Mouse (Mus musculus): ENCODE data around the gene Fam120a. TPM values are rescaled to one million over a fixed set of nuclear protein-coding genes. Genes with fewer than 3 reads are reported as not detected.

Fam120a gene
- polyA plus RNA-seq, 1 experiment = 76.9 TPM

- Histone ChIP-seq H3K4me2 (ENCODE audit: low read depth) (no peak overlapping the region), H3K36me3 (ENCODE audit: control insufficient read depth, insufficient read depth) (no peaks in the 10 kb centered on the region), H3K79me2 (ENCODE audit: control insufficient read depth, insufficient read depth) (peaks cover 93% of the 10 kb centered on the region), H3K27me3 (ENCODE audit: control insufficient read depth, insufficient read depth, insufficient read length) (no peaks in the 10 kb centered on the region), H3K4me3 (no peak overlapping the region), H3ac (ENCODE audit: control insufficient read depth, insufficient read length) (no peak overlapping the region)
- TF ChIP-seq REST (IDR thresholded peaks at IDR 0.05; ENCODE audit: insufficient read depth, insufficient read length) (no peak), MYOG (IDR thresholded peaks at IDR 0.05; ENCODE audit: control insufficient read depth in 1 of 3, insufficient read depth in 1 of 3, insufficient read length in 2 of 3, low read depth in 2 of 3) (no peak), MYOD1 (IDR thresholded peaks at IDR 0.05; ENCODE audit: control insufficient read depth in 1 of 3, insufficient read length in 2 of 3, low read depth in 2 of 3) (no peak), POLR2AphosphoS2 (IDR thresholded peaks at IDR 0.05; ENCODE audit: insufficient read length, low read depth) (no peak), CEBPB (IDR thresholded peaks at IDR 0.05; ENCODE audit: insufficient read depth, poor library complexity, severe bottlenecking) (no peak), E2F4 (IDR thresholded peaks at IDR 0.05; ENCODE audit: insufficient read depth) (no peak), TCF3 (IDR thresholded peaks at IDR 0.05; ENCODE audit: insufficient read length, low read depth) (no peak), USF1 (IDR thresholded peaks at IDR 0.05; ENCODE audit: low read depth) (no peak), TCF12 (IDR thresholded peaks at IDR 0.05; ENCODE audit: insufficient read depth, poor library complexity, severe bottlenecking) (no peak), POLR2A (IDR thresholded peaks at IDR 0.05; ENCODE audit: insufficient read length, low read depth) (no peak), SRF (IDR thresholded peaks at IDR 0.05; ENCODE audit: control insufficient read depth, insufficient read length, low read depth) (no peak), MAX (IDR thresholded peaks at IDR 0.05; ENCODE audit: low read depth) (no peak)
Observed at GRCm38 (mm10) chr13:48861913-48862312, 105.9 kb downstream of the Fam120a start.

DNA sequence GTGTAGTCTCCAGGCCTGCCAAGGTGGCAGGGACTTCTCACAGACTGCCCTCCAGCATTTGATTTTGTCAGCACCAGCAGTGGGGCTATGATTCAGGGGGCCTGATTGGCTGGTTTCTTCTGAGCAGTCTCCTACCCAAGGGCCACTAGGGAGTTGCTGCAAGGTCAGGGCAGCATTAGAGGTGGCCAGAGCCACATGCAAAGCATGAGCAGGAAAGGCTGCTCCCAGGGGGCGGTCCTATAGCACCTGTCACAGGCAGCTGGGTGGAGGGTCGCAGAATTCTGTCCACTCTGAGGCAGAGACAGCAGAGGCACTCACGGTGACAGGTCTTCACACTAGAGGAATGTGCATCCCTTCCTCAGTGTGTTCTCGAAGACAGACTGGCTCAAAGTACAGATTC lies 109.0 kb downstream of the Fam120a start:
- H3K36me3 ChIP-seq (ENCODE audit: control insufficient read depth, insufficient read depth) = no peaks in the 10 kb centered on the region
- H3K27me3 ChIP-seq (ENCODE audit: control insufficient read depth, insufficient read depth, insufficient read length) = no peaks in the 10 kb centered on the region
- TF ChIP-seq MYOG (IDR thresholded peaks at IDR 0.05; ENCODE audit: control insufficient read depth in 1 of 3, insufficient read depth in 1 of 3, insufficient read length in 2 of 3, low read depth in 2 of 3) (peak in 2 of 3 experiments; percentile 43 to 73), E2F4 (IDR thresholded peaks at IDR 0.05; ENCODE audit: insufficient read depth) (no peak), MYOD1 (IDR thresholded peaks at IDR 0.05; ENCODE audit: control insufficient read depth in 1 of 3, insufficient read length in 2 of 3, low read depth in 2 of 3) (peak in 2 of 3 experiments; percentile 46 to 54), REST (IDR thresholded peaks at IDR 0.05; ENCODE audit: insufficient read depth, insufficient read length) (no peak)

GRCm38 (mm10) chr13:48858054-48858453 lies 109.8 kb downstream of the Fam120a start:
- Histone ChIP-seq H3K27me3 (ENCODE audit: control insufficient read depth, insufficient read depth, insufficient read length) (no peaks in the 10 kb centered on the region), H3K79me2 (ENCODE audit: control insufficient read depth, insufficient read depth) (peaks cover 86% of the 10 kb centered on the region), H3ac (ENCODE audit: control insufficient read depth, insufficient read length) (no peak overlapping the region), H3K36me3 (ENCODE audit: control insufficient read depth, insufficient read depth) (no peaks in the 10 kb centered on the region), H3K4me2 (ENCODE audit: low read depth) (no peak overlapping the region), H3K4me3 (no peak overlapping the region)
- TF ChIP-seq SRF (IDR thresholded peaks at IDR 0.05; ENCODE audit: control insufficient read depth, insufficient read length, low read depth) = no peak
- TF ChIP-seq MYOD1 (IDR thresholded peaks at IDR 0.05; ENCODE audit: control insufficient read depth in 1 of 3, insufficient read length in 2 of 3, low read depth in 2 of 3) = no peak
- TF ChIP-seq MYOG (IDR thresholded peaks at IDR 0.05; ENCODE audit: control insufficient read depth in 1 of 3, insufficient read depth in 1 of 3, insufficient read length in 2 of 3, low read depth in 2 of 3) = no peak
- TF ChIP-seq E2F4 (IDR thresholded peaks at IDR 0.05; ENCODE audit: insufficient read depth) = no peak
- TF ChIP-seq TCF3 (IDR thresholded peaks at IDR 0.05; ENCODE audit: insufficient read length, low read depth) = no peak
- no peak for TF ChIP-seq MAX (IDR thresholded peaks at IDR 0.05; ENCODE audit: low read depth)

More for the DNA sequence above, 109.0 kb downstream of the Fam120a start:
- Histone ChIP-seq H3K79me2 (ENCODE audit: control insufficient read depth, insufficient read depth) (peaks cover 86% of the 10 kb centered on the region), H3K4me3 (no peak overlapping the region), H3K4me2 (ENCODE audit: low read depth) (no peak overlapping the region), H3ac (ENCODE audit: control insufficient read depth, insufficient read length) (no peak overlapping the region)

GRCm38 (mm10) chr13:48857246-48857932 lies 110.4 kb downstream of the Fam120a start:
- no peak overlapping the region for H3K4me2 ChIP-seq (ENCODE audit: low read depth)
- no peak for TF ChIP-seq REST (IDR thresholded peaks at IDR 0.05; ENCODE audit: insufficient read depth, insufficient read length)
- no peak for TF ChIP-seq POLR2AphosphoS2 (IDR thresholded peaks at IDR 0.05; ENCODE audit: insufficient read length, low read depth)
- TF ChIP-seq E2F4 (IDR thresholded peaks at IDR 0.05; ENCODE audit: insufficient read depth) = no peak
- no peak for TF ChIP-seq SRF (IDR thresholded peaks at IDR 0.05; ENCODE audit: control insufficient read depth, insufficient read length, low read depth)
- no peak for TF ChIP-seq TCF3 (IDR thresholded peaks at IDR 0.05; ENCODE audit: insufficient read length, low read depth)
- TF ChIP-seq MYOD1 (IDR thresholded peaks at IDR 0.05; ENCODE audit: control insufficient read depth in 1 of 3, insufficient read length in 2 of 3, low read depth in 2 of 3) = no peak
- TF ChIP-seq USF1 (IDR thresholded peaks at IDR 0.05; ENCODE audit: low read depth) = no peak
- TF ChIP-seq TCF12 (IDR thresholded peaks at IDR 0.05; ENCODE audit: insufficient read depth, poor library complexity, severe bottlenecking) = no peak
- TF ChIP-seq MAX (IDR thresholded peaks at IDR 0.05; ENCODE audit: low read depth) = no peak
- no peak for TF ChIP-seq CEBPB (IDR thresholded peaks at IDR 0.05; ENCODE audit: insufficient read depth, poor library complexity, severe bottlenecking)
- no peak for TF ChIP-seq MYOG (IDR thresholded peaks at IDR 0.05; ENCODE audit: control insufficient read depth in 1 of 3, insufficient read depth in 1 of 3, insufficient read length in 2 of 3, low read depth in 2 of 3)
- no peak for TF ChIP-seq POLR2A (IDR thresholded peaks at IDR 0.05; ENCODE audit: insufficient read length, low read depth)
- no peaks in the 10 kb centered on the region for H3K36me3 ChIP-seq (ENCODE audit: control insufficient read depth, insufficient read depth)
- H3K79me2 ChIP-seq (ENCODE audit: control insufficient read depth, insufficient read depth) = peaks cover 84% of the 10 kb centered on the region
- no peaks in the 10 kb centered on the region for H3K27me3 ChIP-seq (ENCODE audit: control insufficient read depth, insufficient read depth, insufficient read length)
- no peak overlapping the region for H3ac ChIP-seq (ENCODE audit: control insufficient read depth, insufficient read length)
- H3K4me3 ChIP-seq = no peak overlapping the region

GRCm38 (mm10) chr13:48853947-48854346 lies 113.9 kb downstream of the Fam120a start:
- Histone ChIP-seq H3K36me3 (ENCODE audit: control insufficient read depth, insufficient read depth) (no peaks in the 10 kb centered on the region), H3K27me3 (ENCODE audit: control insufficient read depth, insufficient read depth, insufficient read length) (no peaks in the 10 kb centered on the region), H3K79me2 (ENCODE audit: control insufficient read depth, insufficient read depth) (peaks cover 81% of the 10 kb centered on the region), H3ac (ENCODE audit: control insufficient read depth, insufficient read length) (no peak overlapping the region), H3K4me3 (no peak overlapping the region), H3K4me2 (ENCODE audit: low read depth) (no peak overlapping the region)
- TF ChIP-seq POLR2AphosphoS2 (IDR thresholded peaks at IDR 0.05; ENCODE audit: insufficient read length, low read depth) (no peak), TCF3 (IDR thresholded peaks at IDR 0.05; ENCODE audit: insufficient read length, low read depth) (no peak), REST (IDR thresholded peaks at IDR 0.05; ENCODE audit: insufficient read depth, insufficient read length) (no peak), E2F4 (IDR thresholded peaks at IDR 0.05; ENCODE audit: insufficient read depth) (no peak), SRF (IDR thresholded peaks at IDR 0.05; ENCODE audit: control insufficient read depth, insufficient read length, low read depth) (no peak), MYOD1 (IDR thresholded peaks at IDR 0.05; ENCODE audit: control insufficient read depth in 1 of 3, insufficient read length in 2 of 3, low read depth in 2 of 3) (no peak), CEBPB (IDR thresholded peaks at IDR 0.05; ENCODE audit: insufficient read depth, poor library complexity, severe bottlenecking) (no peak), POLR2A (IDR thresholded peaks at IDR 0.05; ENCODE audit: insufficient read length, low read depth) (no peak), MAX (IDR thresholded peaks at IDR 0.05; ENCODE audit: low read depth) (no peak), TCF12 (IDR thresholded peaks at IDR 0.05; ENCODE audit: insufficient read depth, poor library complexity, severe bottlenecking) (no peak), USF1 (IDR thresholded peaks at IDR 0.05; ENCODE audit: low read depth) (no peak)

Data from myocyte (in vitro differentiated cells).